Mouse (Mus musculus) bone marrow, adult 2 months (tissue): ENCODE data around the gene Polr2e.

ENCODE experiments used
- CTCF ChIP-seq: fragments of 200-500 bp; IDR thresholded peaks from 2 replicates; pipeline ENCODE4 v1.5.1; 2011; ENCODE audit warnings: low read length, control low read depth; ENCODE audit not compliant: control insufficient read depth, insufficient read depth
- POLR2A ChIP-seq: fragments of 200-500 bp; IDR thresholded peaks from 2 replicates; pipeline ENCODE4 v1.6.1; 2011; ENCODE audit warnings: low read depth, mild to moderate bottlenecking, control low read depth, low read length, borderline replicate concordance; ENCODE audit not compliant: control insufficient read depth

DNA sequence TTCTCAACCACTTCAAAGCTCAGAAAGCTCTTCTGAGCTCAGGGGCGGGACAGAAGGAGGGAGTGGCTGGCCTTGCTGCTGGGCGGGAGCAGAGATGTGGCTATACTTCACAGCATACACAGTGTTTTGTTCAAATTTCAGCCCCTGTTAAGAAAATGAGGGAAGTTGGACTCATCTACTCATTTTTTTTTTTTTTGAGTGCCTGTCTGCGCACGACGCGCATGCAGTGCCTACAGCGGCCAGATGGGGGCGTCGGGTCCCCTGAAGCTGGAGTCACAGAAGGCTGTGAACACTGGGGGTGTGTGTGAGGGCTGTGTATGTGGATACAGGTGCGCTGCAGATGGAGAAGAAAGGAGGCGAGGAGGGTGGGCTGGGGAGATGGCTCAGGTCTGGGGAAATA lies 52.6 kb downstream of the Polr2e start:
- peak; percentile 86 for TF ChIP-seq CTCF
- TF ChIP-seq POLR2A = no peak
